Mouse (Mus musculus): ENCODE data around the gene Gfy. TPM values are rescaled to one million over a fixed set of nuclear protein-coding genes. Genes with fewer than 3 reads are reported as not detected.
"Not testable (repeated sequence)": the region's sequence is repeated elsewhere in the genome, so short reads cannot be mapped to it uniquely, and the experiment has no call there.

Gfy gene
- polyA plus RNA-seq, 1 experiment = not detected

GRCm38 (mm10) chr7:45153586-45153985, 25.8 kb downstream of the Gfy start:
- TF ChIP-seq POLR2A (IDR thresholded peaks at IDR 0.05; ENCODE audit: low read depth, low read length) (no peak; the same call in 1 of the 2 replicates), CTCF (IDR thresholded peaks at IDR 0.05; ENCODE audit: borderline replicate concordance, insufficient read depth, low read length) (no peak)
- H3K4me1 ChIP-seq (ENCODE audit: control insufficient read depth, insufficient read depth, low read length) = no peaks in the 10 kb centered on the region
- H3K4me3 ChIP-seq (ENCODE audit: insufficient read depth, low read length) = peak overlapping the region; percentile 72
- H3K27ac ChIP-seq (ENCODE audit: insufficient read depth, low read length) = peak overlapping the region; percentile 83

GRCm38 (mm10) chr7:45153052-45153451, 26.3 kb downstream of the Gfy start:
- not testable (repeated sequence) for H3K4me3 ChIP-seq (ENCODE audit: insufficient read depth, low read length); H3K27ac ChIP-seq (ENCODE audit: insufficient read depth, low read length); H3K4me1 ChIP-seq (ENCODE audit: control insufficient read depth, insufficient read depth, low read length)

GRCm38 (mm10) chr7:45151303-45151702, 28.1 kb downstream of the Gfy start:
- H3K4me1 ChIP-seq (ENCODE audit: control insufficient read depth, insufficient read depth, low read length) = no peaks in the 10 kb centered on the region
- no peak overlapping the region for H3K4me3 ChIP-seq (ENCODE audit: insufficient read depth, low read length)
- H3K27ac ChIP-seq (ENCODE audit: insufficient read depth, low read length) = no peak overlapping the region
- TF ChIP-seq CTCF (IDR thresholded peaks at IDR 0.05; ENCODE audit: borderline replicate concordance, insufficient read depth, low read length) (no peak), POLR2A (IDR thresholded peaks at IDR 0.05; ENCODE audit: low read depth, low read length) (no peak)

- no peak for TF ChIP-seq CTCF (IDR thresholded peaks at IDR 0.05; ENCODE audit: borderline replicate concordance, insufficient read depth, low read length)
- no peak for TF ChIP-seq POLR2A (IDR thresholded peaks at IDR 0.05; ENCODE audit: low read depth, low read length)
- Histone ChIP-seq H3K4me3 (ENCODE audit: insufficient read depth, low read length) (no peak overlapping the region), H3K27ac (ENCODE audit: insufficient read depth, low read length) (no peak overlapping the region), H3K4me1 (ENCODE audit: control insufficient read depth, insufficient read depth, low read length) (no peaks in the 10 kb centered on the region)
These were observed 29.0 kb downstream of the Gfy start for GRCm38 (mm10) chr7:45150321-45150720.

- Histone ChIP-seq H3K27ac (ENCODE audit: insufficient read depth, low read length) (no peak overlapping the region), H3K4me1 (ENCODE audit: control insufficient read depth, insufficient read depth, low read length) (no peaks in the 10 kb centered on the region), H3K4me3 (ENCODE audit: insufficient read depth, low read length) (no peak overlapping the region)
- TF ChIP-seq POLR2A (IDR thresholded peaks at IDR 0.05; ENCODE audit: low read depth, low read length) (no peak), CTCF (IDR thresholded peaks at IDR 0.05; ENCODE audit: borderline replicate concordance, insufficient read depth, low read length) (no peak)
These were observed 29.8 kb downstream of the Gfy start for GRCm38 (mm10) chr7:45149545-45149944.

- H3K4me1 ChIP-seq (ENCODE audit: control insufficient read depth, insufficient read depth, low read length) = no peaks in the 10 kb centered on the region
- H3K27ac ChIP-seq (ENCODE audit: insufficient read depth, low read length) = no peak overlapping the region
- no peak overlapping the region for H3K4me3 ChIP-seq (ENCODE audit: insufficient read depth, low read length)
- TF ChIP-seq POLR2A (IDR thresholded peaks at IDR 0.05; ENCODE audit: low read depth, low read length) (no peak), CTCF (IDR thresholded peaks at IDR 0.05; ENCODE audit: borderline replicate concordance, insufficient read depth, low read length) (no peak)
These were observed 30.8 kb downstream of the Gfy start for GRCm38 (mm10) chr7:45148534-45149098.

GRCm38 (mm10) chr7:45147899-45148298, 31.5 kb downstream of the Gfy start:
- Histone ChIP-seq H3K4me3 (ENCODE audit: insufficient read depth, low read length) (no peak overlapping the region), H3K27ac (ENCODE audit: insufficient read depth, low read length) (no peak overlapping the region), H3K4me1 (ENCODE audit: control insufficient read depth, insufficient read depth, low read length) (no peaks in the 10 kb centered on the region)
- TF ChIP-seq POLR2A (IDR thresholded peaks at IDR 0.05; ENCODE audit: low read depth, low read length) (no peak), CTCF (IDR thresholded peaks at IDR 0.05; ENCODE audit: borderline replicate concordance, insufficient read depth, low read length) (no peak)

- Histone ChIP-seq H3K4me3 (ENCODE audit: insufficient read depth, low read length) (no peak overlapping the region), H3K4me1 (ENCODE audit: control insufficient read depth, insufficient read depth, low read length) (no peaks in the 10 kb centered on the region), H3K27ac (ENCODE audit: insufficient read depth, low read length) (no peak overlapping the region)
- TF ChIP-seq CTCF (IDR thresholded peaks at IDR 0.05; ENCODE audit: borderline replicate concordance, insufficient read depth, low read length) (no peak), POLR2A (IDR thresholded peaks at IDR 0.05; ENCODE audit: low read depth, low read length) (no peak)
These were observed 32.1 kb downstream of the Gfy start for GRCm38 (mm10) chr7:45147267-45147666.

GRCm38 (mm10) chr7:45145460-45145859, 33.9 kb downstream of the Gfy start:
- no peak overlapping the region for H3K4me3 ChIP-seq (ENCODE audit: insufficient read depth, low read length)
- H3K27ac ChIP-seq (ENCODE audit: insufficient read depth, low read length) = no peak overlapping the region
- no peak for TF ChIP-seq CTCF (IDR thresholded peaks at IDR 0.05; ENCODE audit: borderline replicate concordance, insufficient read depth, low read length)
- no peak for TF ChIP-seq POLR2A (IDR thresholded peaks at IDR 0.05; ENCODE audit: low read depth, low read length)
- no peaks in the 10 kb centered on the region for H3K4me1 ChIP-seq (ENCODE audit: control insufficient read depth, insufficient read depth, low read length)

- Histone ChIP-seq H3K4me1 (ENCODE audit: control insufficient read depth, insufficient read depth, low read length) (no peaks in the 10 kb centered on the region), H3K4me3 (ENCODE audit: insufficient read depth, low read length) (no peak overlapping the region), H3K27ac (ENCODE audit: insufficient read depth, low read length) (no peak overlapping the region)
- TF ChIP-seq CTCF (IDR thresholded peaks at IDR 0.05; ENCODE audit: borderline replicate concordance, insufficient read depth, low read length) (no peak), POLR2A (IDR thresholded peaks at IDR 0.05; ENCODE audit: low read depth, low read length) (no peak)
These were observed 34.8 kb downstream of the Gfy start for GRCm38 (mm10) chr7:45144368-45145174.
